Mouse (Mus musculus) neural tube, embryonic 14.5 days (tissue): ENCODE measurements around the gene Olfr373. TPM values are rescaled to one million over a fixed set of nuclear protein-coding genes. Genes with fewer than 3 reads are reported as not detected.
"Not testable (repeated sequence)": the region's sequence is repeated elsewhere in the genome, so short reads cannot be mapped to it uniquely, and the experiment has no call there.

Source experiments
- ATAC-seq: fragments of 200-750 bp; cut with Nextera tagmentation; 2 replicates; pipeline ENCODE4 v1.8.0; 2017; ENCODE audit warnings: low read depth, mild to moderate bottlenecking, moderate TSS enrichment, moderate library complexity
- H3K27ac ChIP-seq: fragments of 300-500 bp; sonication (generic); 2 replicates; pipeline ENCODE4 v1.5.1; 2014; ENCODE audit warnings: low read depth, mild to moderate bottlenecking, control low read depth, low read length, moderate library complexity, mixed read lengths
- H3K27me3 ChIP-seq: fragments of 300-500 bp; sonication (generic); 2 replicates; pipeline ENCODE4 v1.6.1; 2014; ENCODE audit warnings: low read length; ENCODE audit not compliant: control insufficient read depth, insufficient read depth
- H3K36me3 ChIP-seq: fragments of 300-500 bp; sonication (generic); 2 replicates; pipeline ENCODE4 v1.6.1; 2014; ENCODE audit warnings: low read length, mixed read lengths; ENCODE audit not compliant: control insufficient read depth, insufficient read depth
- H3K4me1 ChIP-seq: fragments of 300-500 bp; sonication (generic); 2 replicates; pipeline ENCODE4 v1.6.1; 2014; ENCODE audit warnings: low read length; ENCODE audit not compliant: control insufficient read depth, insufficient read depth
- H3K4me2 ChIP-seq: fragments of 300-500 bp; sonication (generic); 2 replicates; pipeline ENCODE4 v1.6.1; 2014; ENCODE audit warnings: mild to moderate bottlenecking, low read depth, low read length, control low read depth
- H3K4me3 ChIP-seq: fragments of 300-500 bp; sonication (generic); 2 replicates; pipeline ENCODE4 v1.5.1; 2014; ENCODE audit warnings: low read depth, low read length, control low read depth, mixed read lengths
- H3K9ac ChIP-seq: fragments of 300-500 bp; sonication (generic); replicated peaks from 2 replicates; pipeline ENCODE4 v1.6.1; 2014; ENCODE audit warnings: low read depth, mild to moderate bottlenecking, control low read depth, low read length, mixed read lengths
- H3K9me3 ChIP-seq: fragments of 300-500 bp; sonication (generic); 2 replicates; pipeline ENCODE4 v1.6.1; 2016; ENCODE audit warnings: low read length; ENCODE audit not compliant: control insufficient read depth
- WGBS: fragments of 180-500 bp; shearing (Covaris S2); extraction: QIAGEN DNeasy Blood & Tissue Kit; methylation state at CpG from one replicate; pipeline ENCODE4 v1.1.7; 2014; 5-methylcytosine and 5-hydroxymethylcytosine counted together
- polyA plus RNA-seq: library from polyadenylated mRNA; unstranded; fragments of >200 nt; fragmentation: Nextera tagmentation; extraction: Ambion mirVana; gene quantifications from 2 replicates; pipeline ENCODE4 v1.2.1, GENCODE M21; 2014

Gene Olfr373
- polyA plus RNA-seq, 1 experiment from 2014 or later = not detected

DNA sequence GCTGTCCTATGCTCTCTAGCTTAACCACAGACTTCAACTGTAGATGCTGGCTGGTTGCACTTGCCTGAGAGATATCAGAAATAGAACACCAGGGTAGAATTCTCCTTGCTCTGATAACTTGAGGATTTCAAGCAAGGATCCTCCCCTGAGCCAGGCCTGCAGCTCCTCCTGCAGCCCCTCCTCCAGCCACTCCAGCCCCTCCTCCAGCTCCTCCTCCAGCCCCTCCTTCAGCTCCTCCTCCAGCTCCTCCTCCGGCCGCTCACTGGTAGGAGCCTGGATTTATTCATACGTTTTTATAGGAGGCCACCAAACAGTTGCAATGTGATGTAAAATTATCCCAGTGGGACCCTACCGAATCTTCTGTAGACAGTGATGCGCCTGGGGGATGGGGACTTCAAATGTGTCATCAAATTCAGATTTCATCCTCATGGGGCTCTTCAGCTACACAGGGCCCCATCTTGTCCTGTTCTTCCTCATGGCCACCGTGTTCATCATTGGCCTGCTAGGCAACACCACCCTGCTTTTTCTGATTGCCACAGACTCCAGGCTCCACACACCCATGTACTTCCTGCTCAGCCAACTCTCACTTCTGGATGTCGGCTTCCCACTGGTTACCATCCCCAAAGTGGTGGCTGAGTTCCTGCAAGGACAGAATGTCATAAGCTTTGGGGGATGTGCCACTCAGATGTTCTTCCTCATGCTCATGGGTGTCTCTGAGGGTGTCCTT, 16.6 kb downstream of the Olfr373 start:
- not testable (repeated sequence) for H3K9ac ChIP-seq, H3K9me3 ChIP-seq, H3K36me3 ChIP-seq, H3K27ac ChIP-seq, H3K4me2 ChIP-seq, H3K4me1 ChIP-seq, H3K4me3 ChIP-seq, H3K27me3 ChIP-seq, ATAC-seq
- WGBS = 66% methylated on average over 6 of the region's 7 CpGs

DNA sequence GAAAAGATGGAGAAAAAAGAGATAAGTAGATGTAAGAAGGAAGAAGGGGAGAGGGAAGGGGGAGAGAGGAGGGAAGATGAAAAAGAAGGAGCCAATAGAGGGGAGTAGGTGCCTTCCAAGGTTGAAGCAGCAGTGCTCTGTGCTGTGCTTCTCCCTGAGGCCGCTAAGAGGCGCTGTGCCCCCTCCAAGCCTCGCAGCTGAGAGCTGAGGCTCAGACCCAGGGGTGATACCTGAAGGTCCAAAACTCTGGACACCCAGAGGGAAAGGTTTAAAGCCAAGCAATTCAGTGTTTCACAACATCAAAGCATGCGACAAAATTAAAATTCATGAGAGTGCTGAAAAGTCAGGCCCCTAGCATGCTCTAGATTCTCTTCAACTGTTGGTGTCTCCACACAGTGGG, 22.2 kb downstream of the Olfr373 start:
- H3K4me2 ChIP-seq = no peak overlapping the region
- H3K27me3 ChIP-seq = no peaks in the 10 kb centered on the region
- no peaks in the 10 kb centered on the region for H3K4me1 ChIP-seq
- no peaks in the 10 kb centered on the region for H3K9me3 ChIP-seq
- 25% methylated on average over 4 of the region's 4 CpGs for WGBS
- no peak overlapping the region for H3K4me3 ChIP-seq
- H3K36me3 ChIP-seq = no peaks in the 10 kb centered on the region
- no peak for ATAC-seq
- no peak overlapping the region for H3K9ac ChIP-seq
- H3K27ac ChIP-seq = no peak overlapping the region

DNA sequence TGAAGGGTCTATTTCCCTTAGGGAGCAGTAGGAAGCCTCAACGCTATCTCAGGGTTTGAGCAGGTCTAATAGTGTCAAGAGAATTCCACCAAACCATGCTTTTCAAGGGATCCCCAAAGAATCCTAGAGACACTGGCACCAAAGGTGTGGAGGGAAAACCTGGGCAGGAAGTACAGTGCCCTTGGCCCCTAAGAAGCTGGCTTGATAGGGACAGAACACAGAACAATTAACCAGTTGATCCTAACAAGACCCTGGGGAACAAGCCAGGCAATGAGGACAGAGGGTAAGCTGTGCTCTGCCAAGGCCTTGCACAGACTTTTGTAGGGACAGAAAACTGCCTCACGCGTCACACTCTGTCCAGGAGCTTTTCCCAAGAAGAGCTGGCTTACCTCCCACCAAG, 23.8 kb downstream of the Olfr373 start, which contains the start of gene Olfr374:
Gene Olfr374, plus strand, starts transcription at position 301 of the 400 bp plus-strand sequence.
- Histone ChIP-seq H3K4me3 (no peak within 1 kb of the TSS), H3K9ac (no peak within 1 kb of the TSS), H3K4me2 (no peak within 1 kb of the TSS), H3K36me3 (no peaks in the 10 kb centered on the region), H3K27ac (no peak within 1 kb of the TSS), H3K9me3 (no peaks in the 10 kb centered on the region), H3K27me3 (no peaks in the 10 kb centered on the region), H3K4me1 (no peaks in the 10 kb centered on the region)
- WGBS = 91% methylated on average over 3 of the region's 3 CpGs
- no peak for ATAC-seq

DNA sequence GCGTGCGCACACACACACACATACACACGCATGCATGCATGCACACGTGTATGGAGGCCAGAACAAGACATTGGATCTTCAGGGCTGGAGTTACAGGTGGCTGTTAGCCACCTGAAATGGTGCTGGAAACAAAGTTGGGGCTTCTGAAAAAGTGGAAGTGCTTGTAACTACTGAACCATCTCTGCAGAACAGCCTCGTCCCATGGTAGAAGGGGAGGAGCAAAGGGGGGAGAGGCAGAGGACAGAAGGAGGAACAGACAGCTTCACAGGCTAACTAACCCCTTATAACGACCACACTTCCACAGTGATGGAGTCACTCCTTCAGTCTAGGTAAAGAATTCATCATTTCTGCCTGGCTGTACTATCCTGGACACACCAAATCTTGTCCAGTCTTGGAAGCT, 27.9 kb downstream of the Olfr373 start:
- Histone ChIP-seq H3K4me1 (no peaks in the 10 kb centered on the region), H3K27me3 (no peaks in the 10 kb centered on the region), H3K9ac (no peak overlapping the region), H3K9me3 (no peaks in the 10 kb centered on the region), H3K27ac (no peak overlapping the region), H3K36me3 (no peaks in the 10 kb centered on the region), H3K4me2 (no peak overlapping the region), H3K4me3 (no peak overlapping the region)
- no peak for ATAC-seq
- 83% methylated on average over 6 of the region's 6 CpGs for WGBS

DNA sequence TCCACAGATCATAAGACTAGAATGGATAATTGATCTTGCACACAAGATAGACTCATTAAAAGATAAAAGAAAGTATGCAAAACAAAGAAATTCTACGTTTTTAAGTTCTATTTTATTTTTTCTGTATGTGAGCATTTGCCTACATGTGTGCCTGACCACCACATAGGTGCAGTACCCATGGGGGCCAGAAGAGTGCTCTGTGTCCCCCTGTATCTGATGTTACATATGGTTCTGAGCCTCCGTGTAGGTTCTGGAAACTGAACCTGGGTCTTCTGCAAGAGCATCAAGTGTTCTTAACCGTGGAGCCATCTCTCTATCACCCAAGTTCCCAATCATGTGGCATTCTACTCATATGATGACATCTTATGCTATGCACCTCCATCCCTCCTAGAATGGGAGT, 29.5 kb downstream of the Olfr373 start:
- Histone ChIP-seq H3K4me1 (no peaks in the 10 kb centered on the region), H3K9me3 (no peaks in the 10 kb centered on the region), H3K9ac (no peak overlapping the region), H3K27ac (no peak overlapping the region), H3K36me3 (no peaks in the 10 kb centered on the region), H3K27me3 (no peaks in the 10 kb centered on the region), H3K4me2 (no peak overlapping the region), H3K4me3 (no peak overlapping the region)
- WGBS = 73% methylated on average over 3 of the region's 3 CpGs
- ATAC-seq = no peak

DNA sequence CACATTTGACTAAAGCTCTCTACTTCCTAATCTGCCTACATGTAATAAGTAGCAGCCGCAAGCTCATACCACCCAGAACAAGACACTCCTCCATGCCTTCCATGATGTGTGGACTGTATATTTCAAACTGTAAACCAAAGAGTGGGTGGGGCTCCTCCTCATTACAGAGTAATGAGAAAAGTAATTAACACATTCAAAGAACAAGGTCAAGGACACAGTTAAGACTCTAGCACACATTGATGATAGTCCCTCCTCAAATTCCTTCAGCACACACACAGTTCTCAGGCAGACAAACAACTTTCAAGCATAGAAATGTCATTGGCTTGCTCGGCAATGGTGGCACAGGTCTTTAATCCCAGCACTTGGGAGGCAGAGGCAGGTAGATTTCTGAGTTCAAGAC, 32.2 kb downstream of the Olfr373 start:
- H3K36me3 ChIP-seq = no peaks in the 10 kb centered on the region
- 87% methylated on average over 2 of the region's 2 CpGs for WGBS
- H3K27me3 ChIP-seq = no peaks in the 10 kb centered on the region
- H3K9ac ChIP-seq = no peak overlapping the region
- H3K9me3 ChIP-seq = no peaks in the 10 kb centered on the region
- ATAC-seq = no peak
- no peaks in the 10 kb centered on the region for H3K4me1 ChIP-seq
- H3K4me2 ChIP-seq = no peak overlapping the region
- H3K4me3 ChIP-seq = no peak overlapping the region
- H3K27ac ChIP-seq = no peak overlapping the region

DNA sequence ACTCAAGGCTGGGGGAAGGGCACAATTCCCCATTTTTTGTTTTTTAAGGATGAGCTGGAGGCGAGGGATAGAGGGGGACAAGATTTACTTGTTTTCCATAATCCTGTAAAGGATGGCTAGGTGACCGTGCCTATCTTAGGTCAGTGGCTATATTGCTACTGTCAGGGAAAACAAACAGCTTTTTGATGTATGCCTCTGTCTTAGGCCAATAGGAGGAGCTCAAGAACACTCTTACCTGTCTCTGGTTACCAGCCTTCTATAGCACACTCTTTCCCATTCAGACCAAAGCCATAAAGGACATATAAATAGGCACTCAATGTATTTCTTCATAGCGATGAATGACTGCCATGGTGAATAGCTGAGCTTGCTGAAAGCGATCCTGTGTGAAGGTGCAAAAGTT, 35.6 kb downstream of the Olfr373 start:
- Histone ChIP-seq H3K27me3 (no peaks in the 10 kb centered on the region), H3K27ac (no peak overlapping the region), H3K4me1 (no peaks in the 10 kb centered on the region), H3K36me3 (no peaks in the 10 kb centered on the region), H3K4me2 (no peak overlapping the region), H3K4me3 (no peak overlapping the region), H3K9me3 (no peaks in the 10 kb centered on the region), H3K9ac (no peak overlapping the region)
- ATAC-seq = no peak
- 50% methylated on average over 4 of the region's 4 CpGs for WGBS

GRCm38 (mm10) chr8:72121486-72121885, 38.5 kb downstream of the Olfr373 start:
- not testable (repeated sequence) for ATAC-seq, H3K9ac ChIP-seq, H3K27me3 ChIP-seq, H3K9me3 ChIP-seq, H3K36me3 ChIP-seq, H3K27ac ChIP-seq, H3K4me1 ChIP-seq, H3K4me3 ChIP-seq, H3K4me2 ChIP-seq
- 57% methylated on average over 3 of the region's 3 CpGs for WGBS

- ATAC-seq = no peak
- Histone ChIP-seq H3K4me2 (no peak overlapping the region), H3K4me1 (no peaks in the 10 kb centered on the region), H3K36me3 (no peaks in the 10 kb centered on the region), H3K9me3 (no peaks in the 10 kb centered on the region), H3K4me3 (no peak overlapping the region), H3K27ac (no peak overlapping the region), H3K9ac (no peak overlapping the region), H3K27me3 (no peaks in the 10 kb centered on the region)
- WGBS = 49% methylated on average over 1 of the region's 1 CpGs
Measured at GRCm38 (mm10) chr8:72121997-72122396, 39.0 kb downstream of the Olfr373 start.
